In genomic region chr16:22536581-22537160, GRCm38 (mm10) we compare ENCODE assay signal across 22 mouse cellular contexts.
DNase-seq lines count a peak whose midpoint lies in the region; ATAC-seq and TF ChIP-seq lines count a peak whose summit lies in the region.
"Had no signal": no experiment of that assay in that cellular context is flagged by ENCODE, and none has a peak within 500 bp of the region (broad histone marks: within the 10 kb centered on the region; RNA-seq: fewer than 3 reads in every experiment).

No protein-coding gene starts in this region.

- H3K27me3 ChIP-seq in heart, embryonic 15.5 days = no peaks in the 10 kb centered on the region
- no peaks in the 10 kb centered on the region for H3K27me3 ChIP-seq in lung, embryonic 14.5 days (ENCODE audit: insufficient read depth, low read length)
- H3K27me3 ChIP-seq: embryonic facial prominence, embryonic 12.5 days; forebrain, embryonic 13.5 days; hindbrain, embryonic 13.5 days had no signal

- WGBS in heart, embryonic 15.5 days = 48% methylated on average over 8 of the region's 8 CpGs
- 22% methylated on average over 8 of the region's 8 CpGs for WGBS in lung, embryonic 14.5 days

- H3K9ac ChIP-seq in heart, embryonic 15.5 days = no peak overlapping the region
- H3K9ac ChIP-seq in lung, embryonic 14.5 days = no peak overlapping the region
- H3K9ac ChIP-seq: embryonic facial prominence, embryonic 12.5 days; forebrain, embryonic 13.5 days; forebrain, postnatal 0 days; heart, embryonic 12.5 days; hindbrain, embryonic 13.5 days had no signal

- no peak overlapping the region for H3K4me2 ChIP-seq in heart, embryonic 15.5 days
- H3K4me2 ChIP-seq in lung, embryonic 14.5 days = no peak overlapping the region
- H3K4me2 ChIP-seq: embryonic facial prominence, embryonic 12.5 days; forebrain, embryonic 13.5 days; heart, embryonic 12.5 days; hindbrain, embryonic 13.5 days had no signal

- no peak for DNase-seq in heart, postnatal 36 days
- peak; percentile 78 for DNase-seq in lung, embryonic 14.5 days
- peak; percentile 64 for DNase-seq in lung, postnatal 10 days
- peak; percentile 57 to 75 for DNase-seq in lung, postnatal 4 days
- no peak for DNase-seq in kidney, adult 11 months
- DNase-seq in T-cell, adult 2 months (ENCODE audit: low spot score) = no peak
- DNase-seq: adrenal gland, postnatal 10 days; B cell, adult 2 months; cerebellum, adult 11-12 months; cerebellum, adult 9-10 months; cerebellum, postnatal 25 days; forebrain, postnatal 0 days; gastrocnemius, postnatal 14 days; heart, postnatal 10 days had no signal

- no peak for ATAC-seq in heart, embryonic 15.5 days (replicated peaks; ENCODE audit: insufficient number of reproducible peaks, insufficient read depth, low FRiP score, low read depth)
- peak; percentile 90 for ATAC-seq in lung, embryonic 14.5 days (ENCODE audit: insufficient read depth)
- ATAC-seq: CD4-positive, CD25-positive, alpha-beta regulatory T cell, adult 4 months; forebrain, embryonic 13.5 days; forebrain, postnatal 0 days; hindbrain, postnatal 0 days had no signal

- no peaks in the 10 kb centered on the region for H3K9me3 ChIP-seq in heart, embryonic 15.5 days (replicated peaks)
- H3K9me3 ChIP-seq in lung, embryonic 14.5 days (ENCODE audit: low read depth, low read length) = no peaks in the 10 kb centered on the region
- H3K9me3 ChIP-seq: embryonic facial prominence, embryonic 12.5 days; forebrain, embryonic 13.5 days; G1E; heart, embryonic 12.5 days; hindbrain, embryonic 13.5 days had no signal

- 0 out of 2 replicates have a peak overlapping the region, but pooled peaks have one; percentile 19 for H3K27ac ChIP-seq in heart, embryonic 15.5 days
- no peak overlapping the region for H3K27ac ChIP-seq in lung, embryonic 14.5 days (ENCODE audit: low read depth)
- H3K27ac ChIP-seq: embryonic facial prominence, embryonic 12.5 days; forebrain, embryonic 13.5 days; hindbrain, embryonic 13.5 days; hindbrain, postnatal 0 days had no signal

- H3K4me3 ChIP-seq in heart, embryonic 15.5 days = no peak overlapping the region
- no peak overlapping the region for H3K4me3 ChIP-seq in lung, embryonic 14.5 days (ENCODE audit: low read depth, low read length)
- H3K4me3 ChIP-seq: embryonic facial prominence, embryonic 12.5 days; forebrain, embryonic 13.5 days; heart, embryonic 12.5 days; hindbrain, embryonic 13.5 days had no signal

- intact Hi-C loops in heart, postnatal 36 days (cut with DNase I) = no loop called here

- no peaks in the 10 kb centered on the region for H3K36me3 ChIP-seq in heart, embryonic 15.5 days
- H3K36me3 ChIP-seq in lung, embryonic 14.5 days (ENCODE audit: insufficient read depth) = no peaks in the 10 kb centered on the region
- H3K36me3 ChIP-seq: embryonic facial prominence, embryonic 12.5 days; G1E; heart, embryonic 12.5 days; hindbrain, embryonic 13.5 days had no signal

- peaks cover 26% of the 10 kb centered on the region for H3K4me1 ChIP-seq in heart, embryonic 15.5 days (replicated peaks)
- no peaks in the 10 kb centered on the region for H3K4me1 ChIP-seq in lung, embryonic 14.5 days (ENCODE audit: insufficient read depth)
- H3K4me1 ChIP-seq: embryonic facial prominence, embryonic 12.5 days; forebrain, embryonic 13.5 days; hindbrain, embryonic 13.5 days had no signal

- no peak for TF ChIP-seq CTCF in lung, embryonic 14.5 days (IDR thresholded peaks at IDR 0.05; ENCODE audit: low read depth)

Comparison
In these comparisons a context has a peak if more than half of its experiments do, and no peak if none do; other contexts are left out.
1. DNase-seq: peak in lung, embryonic 14.5 days (single experiment), lung, postnatal 10 days (single experiment) and lung, postnatal 4 days (2 of 2); none in heart, postnatal 36 days (0 of 2), kidney, adult 11 months (single experiment) and T-cell, adult 2 months (single experiment).